Mouse (Mus musculus) midbrain, postnatal 0 days (tissue): Measurements from ENCODE around the gene Gsta1. TPM values are rescaled to one million over a fixed set of nuclear protein-coding genes. Genes with fewer than 3 reads are reported as not detected.
"Not testable (repeated sequence)": the region's sequence is repeated elsewhere in the genome, so short reads cannot be mapped to it uniquely, and the experiment has no call there.

Experiments
- ATAC-seq: fragments of 200-750 bp; cut with Nextera tagmentation; 2 replicates; pipeline ENCODE4 v1.8.0; 2017; ENCODE audit warnings: moderate number of reproducible peaks, mild to moderate bottlenecking, moderate TSS enrichment, moderate library complexity; ENCODE audit not compliant: low FRiP score
- DNase-seq: peaks from one replicate; pipeline ENCODE4 v3.0.0-alpha.2; 2015; ENCODE audit warnings: low spot score
- H3K27ac ChIP-seq: fragments of 300-500 bp; sonication (generic); 2 replicates; pipeline ENCODE4 v1.5.1; 2014; ENCODE audit warnings: low read depth, mild to moderate bottlenecking, low read length, mixed read lengths
- H3K27me3 ChIP-seq: fragments of 300-500 bp; sonication (generic); 2 replicates; pipeline ENCODE4 v1.6.1; 2014; ENCODE audit warnings: low read length, control low read depth, mixed read lengths; ENCODE audit not compliant: insufficient read depth
- H3K36me3 ChIP-seq: fragments of 300-500 bp; sonication (generic); 2 replicates; pipeline ENCODE4 v1.6.1; 2014; ENCODE audit warnings: low read length, control low read depth, mixed read lengths; ENCODE audit not compliant: insufficient read depth
- H3K4me1 ChIP-seq: fragments of 300-500 bp; sonication (generic); 2 replicates; pipeline ENCODE4 v1.6.1; 2014; ENCODE audit warnings: mild to moderate bottlenecking, control low read depth, antibody characterized with exemption, low read length, mixed read lengths; ENCODE audit not compliant: insufficient read depth
- H3K4me2 ChIP-seq: fragments of 300-500 bp; sonication (generic); 2 replicates; pipeline ENCODE4 v1.6.1; 2014; ENCODE audit warnings: low read depth, mild to moderate bottlenecking, low read length, mixed read lengths; ENCODE audit not compliant: poor library complexity, severe bottlenecking
- H3K4me3 ChIP-seq: fragments of 300-500 bp; sonication (generic); 2 replicates; pipeline ENCODE4 v1.5.1; 2014; ENCODE audit warnings: low read depth, mild to moderate bottlenecking, low read length, moderate library complexity
- H3K9ac ChIP-seq: fragments of 300-500 bp; sonication (generic); replicated peaks from 2 replicates; pipeline ENCODE4 v1.6.1; 2014; ENCODE audit warnings: mild to moderate bottlenecking, low read length, moderate library complexity, mixed read lengths; ENCODE audit not compliant: poor library complexity, severe bottlenecking
- H3K9me3 ChIP-seq: fragments of 300-500 bp; sonication (generic); 2 replicates; pipeline ENCODE4 v1.6.1; 2016; ENCODE audit warnings: low read length, control low read depth
- CTCF ChIP-seq: IDR thresholded peaks from 2 replicates; pipeline ENCODE4 v1.5.1; 2016; ENCODE audit warnings: antibody characterized with exemption, mild to moderate bottlenecking
- WGBS: fragments of 180-500 bp; shearing (Covaris S2); extraction: QIAGEN DNeasy Blood & Tissue Kit; methylation state at CpG from one replicate; pipeline ENCODE4 v1.1.7; 2014; 5-methylcytosine and 5-hydroxymethylcytosine counted together
- polyA plus RNA-seq: library from polyadenylated mRNA; unstranded; fragments of >200 nt; fragmentation: Nextera tagmentation; extraction: Ambion mirVana; gene quantifications from 2 replicates; pipeline ENCODE4 v1.2.1, GENCODE M21; 2015
- total RNA-seq: library from RNA; depleted of rRNA; stranded (reverse); fragments of >200 nt; gene quantifications from 2 replicates; pipeline ENCODE4 v1.2.3, GENCODE M21; 2014; rRNA removed

Gsta1 gene
- total RNA-seq (not detected in 2 replicates), polyA plus RNA-seq (not detected in 2 replicates)

DNA sequence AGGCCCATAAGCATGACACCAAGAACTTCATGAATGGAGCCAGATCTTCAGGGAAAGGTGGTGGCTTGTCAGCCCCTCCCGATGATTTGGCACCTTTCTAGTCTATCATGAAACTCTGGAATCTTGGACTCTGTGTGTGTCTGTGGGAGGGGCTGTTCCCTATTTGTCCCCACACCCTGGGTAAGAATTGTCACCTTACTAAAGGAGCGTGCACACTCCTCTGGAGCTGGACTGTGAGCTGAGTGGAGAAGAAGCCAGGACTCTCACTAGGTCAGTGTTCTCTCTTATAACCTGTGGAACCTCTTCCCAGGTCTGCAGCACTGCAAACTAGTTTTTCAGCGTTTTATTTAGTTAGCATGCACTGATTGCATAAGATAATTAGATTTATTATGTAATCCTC, at the start of gene Gsta1:
Gene Gsta1 (plus strand): TSS at position 196 of the 400 bp plus-strand sequence.
- not testable (repeated sequence) for H3K36me3 ChIP-seq, H3K9ac ChIP-seq, H3K9me3 ChIP-seq, ATAC-seq, H3K27ac ChIP-seq, H3K27me3 ChIP-seq, H3K4me2 ChIP-seq, H3K4me3 ChIP-seq, DNase-seq, H3K4me1 ChIP-seq
- WGBS: 100% methylated on average over 1 of the region's 3 CpGs

DNA sequence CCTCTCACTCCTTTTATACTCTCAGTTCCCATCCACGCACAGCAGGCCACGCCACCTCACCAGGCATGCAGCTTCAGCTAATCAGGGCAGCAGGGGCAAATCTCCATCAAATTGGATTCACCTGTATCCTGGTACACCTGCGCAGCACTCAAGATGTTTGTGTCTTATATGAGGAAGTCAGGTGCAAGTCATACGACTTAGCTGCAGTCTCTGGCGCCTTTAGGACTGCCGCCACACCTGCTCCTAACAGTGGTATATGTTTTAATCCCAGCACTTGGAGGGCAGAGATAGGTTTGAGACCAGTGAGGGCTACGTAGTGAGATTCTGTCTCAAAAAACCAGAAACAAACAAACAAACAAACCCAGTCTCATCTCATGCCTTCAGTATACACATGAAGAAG, 48.0 kb upstream of the Gsta1 start, which contains the start of gene Gsta4:
Gene Gsta4 (plus strand): TSS at position 301 of the 400 bp plus-strand sequence.
- not testable (repeated sequence) for H3K9me3 ChIP-seq, H3K4me2 ChIP-seq, H3K9ac ChIP-seq, H3K27me3 ChIP-seq, H3K27ac ChIP-seq, H3K4me3 ChIP-seq, DNase-seq, H3K4me1 ChIP-seq, H3K36me3 ChIP-seq, ATAC-seq
- WGBS: 100% methylated on average over 4 of the region's 7 CpGs

DNA sequence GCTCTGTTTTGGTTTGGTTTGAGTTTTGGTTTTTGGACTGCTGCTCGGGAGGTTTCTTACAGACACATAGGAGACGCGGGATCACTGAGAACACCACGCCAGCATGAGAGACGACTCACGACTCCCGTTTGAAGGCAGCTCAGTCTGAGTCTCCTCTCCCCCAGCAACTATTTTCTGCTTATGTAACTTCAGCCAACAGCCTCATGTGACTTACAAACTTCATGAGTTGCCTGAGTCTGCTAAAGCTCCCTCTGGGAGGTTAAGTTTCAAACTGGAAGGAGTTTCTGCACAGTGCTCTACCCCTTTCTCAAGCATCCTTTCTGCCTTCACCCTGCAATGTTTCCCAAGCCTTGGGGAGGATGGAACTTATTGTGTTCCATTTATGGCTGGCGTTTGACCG, 44.8 kb upstream of the Gsta1 start:
- no peak for TF ChIP-seq CTCF
- H3K9me3 ChIP-seq: no peaks in the 10 kb centered on the region
- no peak for ATAC-seq
- H3K9ac ChIP-seq: no peak overlapping the region
- no peak overlapping the region for H3K4me3 ChIP-seq
- no peaks in the 10 kb centered on the region for H3K4me1 ChIP-seq
- H3K4me2 ChIP-seq: no peak overlapping the region
- WGBS: 82% methylated on average over 9 of the region's 9 CpGs
- H3K27me3 ChIP-seq: no peaks in the 10 kb centered on the region
- H3K27ac ChIP-seq: no peak overlapping the region
- DNase-seq: no peak
- H3K36me3 ChIP-seq: no peaks in the 10 kb centered on the region

DNA sequence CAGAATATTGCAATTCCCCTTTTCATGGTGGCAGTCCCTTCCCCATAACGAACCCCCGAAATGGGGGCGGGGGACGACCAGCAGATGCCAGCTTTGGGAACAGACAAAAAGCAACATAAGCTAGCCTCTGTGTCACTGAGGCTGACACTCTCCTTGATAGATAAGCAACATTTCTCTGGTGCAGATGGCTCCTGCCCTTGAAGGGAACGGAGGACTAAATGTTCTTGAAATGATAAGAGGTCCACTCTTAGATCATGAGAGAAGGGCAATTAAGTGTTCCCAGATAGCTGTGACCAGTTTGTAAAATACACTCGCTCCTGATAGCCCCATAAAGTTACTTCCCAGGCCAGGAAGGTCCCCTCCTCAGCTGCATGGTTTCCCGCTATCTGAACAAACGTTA, 41.5 kb upstream of the Gsta1 start:
- no peak for DNase-seq
- no peaks in the 10 kb centered on the region for H3K9me3 ChIP-seq
- H3K4me1 ChIP-seq: no peaks in the 10 kb centered on the region
- H3K4me3 ChIP-seq: no peak overlapping the region
- no peak overlapping the region for H3K4me2 ChIP-seq
- TF ChIP-seq CTCF: no peak
- no peak overlapping the region for H3K9ac ChIP-seq
- H3K27ac ChIP-seq: no peak overlapping the region
- 89% methylated on average over 8 of the region's 8 CpGs for WGBS
- no peaks in the 10 kb centered on the region for H3K27me3 ChIP-seq
- no peak for ATAC-seq
- H3K36me3 ChIP-seq: no peaks in the 10 kb centered on the region

DNA sequence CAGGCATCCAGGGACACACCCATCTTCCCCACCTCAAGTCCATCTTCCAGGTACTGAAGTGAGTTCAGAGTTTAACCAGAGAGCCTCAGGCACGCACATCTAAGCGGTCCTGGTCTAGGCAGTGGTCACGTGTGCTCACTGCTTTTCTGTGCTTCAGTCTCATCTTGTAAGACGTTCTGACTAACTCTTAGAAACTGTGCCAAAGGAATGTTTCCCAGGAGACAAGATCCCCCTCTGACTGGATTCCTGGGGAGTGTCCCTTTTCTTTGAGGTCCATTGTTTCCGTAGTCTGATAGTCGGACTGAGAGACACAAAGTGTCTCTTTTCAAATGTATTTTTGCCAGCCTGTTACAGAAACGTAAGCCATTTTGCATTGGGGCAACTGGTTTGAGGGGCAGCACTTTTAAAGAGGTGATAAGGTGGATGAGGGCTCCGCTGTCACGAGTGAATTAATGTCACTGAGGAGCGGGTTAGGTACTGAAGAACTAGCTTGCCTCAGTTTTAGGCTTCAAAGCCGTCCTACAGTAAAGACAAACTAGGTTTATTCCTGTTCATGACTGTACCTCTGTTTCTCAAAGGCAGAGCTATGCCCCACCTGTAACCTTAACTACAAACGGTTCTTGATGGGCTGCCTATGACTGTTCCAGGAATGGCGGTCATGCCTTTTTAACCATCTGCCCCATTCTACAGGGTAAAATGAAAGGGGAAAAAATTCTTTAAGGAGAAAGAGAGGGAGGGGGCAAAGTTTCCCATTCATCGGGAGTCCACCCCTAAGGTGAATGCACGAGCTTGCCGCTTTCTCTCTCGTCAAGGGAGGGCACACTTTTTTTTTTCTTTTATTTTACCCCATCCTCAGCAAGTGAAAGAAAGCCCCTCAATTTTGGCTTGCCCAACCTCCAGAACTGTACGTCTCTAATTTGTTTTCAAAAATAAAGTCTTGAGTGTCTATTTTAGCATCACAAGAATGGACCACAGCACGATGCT, 39.5 kb upstream of the Gsta1 start:
- Histone ChIP-seq H3K9me3 (no peaks in the 10 kb centered on the region), H3K27ac (no peak overlapping the region), H3K36me3 (no peaks in the 10 kb centered on the region), H3K4me1 (no peaks in the 10 kb centered on the region), H3K4me3 (peak overlapping the region; percentile 36), H3K9ac (peak overlapping the region; percentile 34; the same call in 1 of the 2 replicates), H3K4me2 (peak overlapping the region; percentile 69), H3K27me3 (no peaks in the 10 kb centered on the region)
- no peak for ATAC-seq
- TF ChIP-seq CTCF: no peak
- 1% methylated on average over 19 of the region's 19 CpGs for WGBS
- peak; percentile 8 for DNase-seq

DNA sequence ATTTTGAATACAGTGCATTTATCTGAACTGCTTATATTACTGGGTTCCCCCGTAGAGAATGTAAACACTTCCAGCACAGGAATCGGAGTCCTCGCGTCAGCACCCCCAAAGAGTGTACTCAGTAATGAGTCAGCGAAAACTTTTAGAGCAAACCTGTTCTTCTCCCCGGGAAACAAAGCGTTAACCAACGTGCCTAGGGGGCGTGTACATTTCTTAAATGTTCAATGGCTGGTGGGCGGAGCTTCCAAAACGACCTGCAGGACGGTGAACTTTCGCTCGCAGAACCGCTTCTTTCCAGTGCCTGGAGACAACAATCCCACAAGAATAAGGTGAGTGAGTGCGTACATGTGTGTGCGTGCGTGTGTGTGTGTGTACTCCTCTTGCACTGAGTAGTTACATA, 38.7 kb upstream of the Gsta1 start:
- 1% methylated on average over 18 of the region's 18 CpGs for WGBS
- no peak for TF ChIP-seq CTCF
- H3K4me3 ChIP-seq: peak overlapping the region; percentile 36
- no peak overlapping the region for H3K27ac ChIP-seq
- no peaks in the 10 kb centered on the region for H3K4me1 ChIP-seq
- H3K27me3 ChIP-seq: no peaks in the 10 kb centered on the region
- DNase-seq: peak; percentile 76
- H3K9ac ChIP-seq: peak overlapping the region; percentile 34; the same call in 1 of the 2 replicates
- H3K4me2 ChIP-seq: peak overlapping the region; percentile 69
- H3K36me3 ChIP-seq: no peaks in the 10 kb centered on the region
- H3K9me3 ChIP-seq: no peaks in the 10 kb centered on the region
- ATAC-seq: no peak
